Mouse (Mus musculus): ENCODE measurements around the gene Nos3.

DNA sequence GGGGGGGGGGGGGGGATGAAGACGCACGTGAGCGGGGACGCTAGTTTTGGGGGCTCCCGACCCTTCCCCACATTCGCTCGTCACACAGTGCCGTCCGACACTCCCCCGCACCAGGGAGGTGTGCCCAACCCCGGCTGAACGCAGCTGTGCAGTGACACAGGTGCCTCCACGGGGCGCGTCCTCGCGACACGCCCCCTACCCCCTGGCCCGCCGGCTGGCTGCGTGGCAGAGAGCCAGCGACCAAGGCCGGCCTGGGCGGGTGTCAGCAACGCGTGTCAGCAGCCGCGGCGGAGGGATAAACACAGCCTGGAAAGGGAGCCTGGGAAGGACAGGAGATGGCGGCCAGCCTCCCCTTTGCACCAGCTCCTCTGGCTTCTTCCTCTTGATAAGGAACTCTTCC is 16.1 kb upstream of the Nos3 start:
- TF ChIP-seq CTCF (IDR thresholded peaks at IDR 0.05; ENCODE audit: insufficient read depth, low read length) = no peak
- no peak for TF ChIP-seq POLR2A (IDR thresholded peaks at IDR 0.05; ENCODE audit: borderline replicate concordance, extremely low read depth, low read depth, low read length)

Data from lung, adult 2 months (tissue).